Mouse (Mus musculus) myocyte (in vitro differentiated cells): ENCODE measurements at regions not wholly inside any gene's neighbourhood (a gene's known extent, or its start where the extent isn't known, plus 50 kb on each side); places are given as distances from the start of the nearest gene placed in this dataset.

Experiments used
- H3K27me3 ChIP-seq: one replicate; pipeline ENCODE4 v1.6.1; 2011; ENCODE audit not compliant: control insufficient read depth, insufficient read depth, insufficient read length
- H3K36me3 ChIP-seq: one replicate; pipeline ENCODE4 v1.6.1; 2011; ENCODE audit not compliant: control insufficient read depth, insufficient read depth
- H3K4me2 ChIP-seq: one replicate; pipeline ENCODE4 v1.6.1; 2011; ENCODE audit warnings: low read depth, control low read depth
- H3K4me3 ChIP-seq: one replicate; pipeline ENCODE4 v1.5.1; 2011; ENCODE audit warnings: mild to moderate bottlenecking, control low read depth, moderate library complexity
- H3K79me2 ChIP-seq: one replicate; pipeline ENCODE4 v1.6.1; 2011; ENCODE audit not compliant: control insufficient read depth, insufficient read depth
- H3ac ChIP-seq: one replicate; pipeline ENCODE4 v1.6.1; 2011; ENCODE audit not compliant: control insufficient read depth, insufficient read length
- CEBPB ChIP-seq: IDR thresholded peaks from 2 replicates; pipeline ENCODE4 v1.6.1; 2011; ENCODE audit warnings: mild to moderate bottlenecking, moderate library complexity; ENCODE audit not compliant: poor library complexity, insufficient read depth, severe bottlenecking
- E2F4 ChIP-seq: IDR thresholded peaks from one replicate; pipeline ENCODE4 v1.6.1; 2011; ENCODE audit warnings: mild to moderate bottlenecking, control low read depth, moderate library complexity; ENCODE audit not compliant: insufficient read depth
- MAX ChIP-seq: IDR thresholded peaks from one replicate; pipeline ENCODE4 v1.6.1; 2011; ENCODE audit warnings: low read depth, mild to moderate bottlenecking, control low read depth
- MYOD1 ChIP-seq, 3 experiments: IDR thresholded peaks; one replicate each; pipeline ENCODE4 v1.6.1; 2011; ENCODE audit warnings: control low read depth in 2 of 3, low read depth in 2 of 3, mild to moderate bottlenecking in 2 of 3, moderate library complexity in 1 of 3; ENCODE audit not compliant: insufficient read length in 2 of 3, control insufficient read depth in 1 of 3
- MYOG ChIP-seq, 3 experiments: IDR thresholded peaks; one replicate each; pipeline ENCODE4 v1.6.1; 2011; ENCODE audit warnings: control low read depth in 2 of 3, low read depth in 2 of 3, mild to moderate bottlenecking in 2 of 3; ENCODE audit not compliant: insufficient read length in 2 of 3, control insufficient read depth in 1 of 3, insufficient read depth in 1 of 3
- POLR2A ChIP-seq: IDR thresholded peaks from one replicate; pipeline ENCODE4 v1.6.1; 2011; ENCODE audit warnings: low read depth, mild to moderate bottlenecking, control low read depth, moderate library complexity; ENCODE audit not compliant: insufficient read length
- POLR2AphosphoS2 ChIP-seq: IDR thresholded peaks from one replicate; pipeline ENCODE4 v1.6.1; 2011; ENCODE audit warnings: low read depth, control low read depth; ENCODE audit not compliant: insufficient read length
- REST ChIP-seq: IDR thresholded peaks from one replicate; pipeline ENCODE4 v1.6.1; 2011; ENCODE audit warnings: mild to moderate bottlenecking, control low read depth, moderate library complexity; ENCODE audit not compliant: insufficient read depth, insufficient read length
- SRF ChIP-seq: IDR thresholded peaks from one replicate; pipeline ENCODE4 v1.6.1; 2011; ENCODE audit warnings: low read depth; ENCODE audit not compliant: control insufficient read depth, insufficient read length
- TCF12 ChIP-seq: IDR thresholded peaks from one replicate; pipeline ENCODE4 v1.6.1; 2011; ENCODE audit warnings: mild to moderate bottlenecking, control low read depth; ENCODE audit not compliant: poor library complexity, insufficient read depth, severe bottlenecking
- TCF3 ChIP-seq: IDR thresholded peaks from one replicate; pipeline ENCODE4 v1.6.1; 2011; ENCODE audit warnings: low read depth, control low read depth; ENCODE audit not compliant: insufficient read length
- USF1 ChIP-seq: IDR thresholded peaks from one replicate; pipeline ENCODE4 v1.6.1; 2011; ENCODE audit warnings: low read depth, mild to moderate bottlenecking, control low read depth, moderate library complexity

- peak overlapping the region; percentile 30 for H3K4me2 ChIP-seq
Observed at GRCm38 (mm10) chr13:44282731-44283571, 446.3 kb upstream of the Jarid2 start.

GRCm38 (mm10) chr13:44285881-44286280 is 443.4 kb upstream of the Jarid2 start:
- Histone ChIP-seq H3K4me3 (no peak overlapping the region), H3ac (no peak overlapping the region), H3K27me3 (no peaks in the 10 kb centered on the region), H3K79me2 (no peaks in the 10 kb centered on the region), H3K36me3 (no peaks in the 10 kb centered on the region), H3K4me2 (no peak overlapping the region)
- TF ChIP-seq TCF12 (no peak), POLR2AphosphoS2 (no peak), REST (no peak), SRF (no peak), E2F4 (no peak), MAX (no peak), CEBPB (no peak), POLR2A (no peak), USF1 (no peak), MYOG (IDR thresholded peaks at IDR 0.05; ENCODE audit: control insufficient read depth in 1 of 3, insufficient read depth in 1 of 3, insufficient read length in 2 of 3, low read depth in 2 of 3) (no peak), TCF3 (no peak)

More at GRCm38 (mm10) chr13:44282731-44283571, 446.3 kb upstream of the Jarid2 start:
- Histone ChIP-seq H3ac (no peak overlapping the region), H3K36me3 (no peaks in the 10 kb centered on the region), H3K27me3 (no peaks in the 10 kb centered on the region), H3K79me2 (no peaks in the 10 kb centered on the region), H3K4me3 (no peak overlapping the region)
- peak in 1 of 3 experiments; percentile 53 for TF ChIP-seq MYOD1 (IDR thresholded peaks at IDR 0.05; ENCODE audit: control insufficient read depth in 1 of 3, insufficient read length in 2 of 3, low read depth in 2 of 3)
- no peak for TF ChIP-seq SRF
- no peak for TF ChIP-seq TCF3

- Histone ChIP-seq H3ac (no peak overlapping the region), H3K79me2 (no peaks in the 10 kb centered on the region), H3K36me3 (no peaks in the 10 kb centered on the region), H3K4me2 (no peak overlapping the region), H3K4me3 (no peak overlapping the region), H3K27me3 (no peaks in the 10 kb centered on the region)
- TF ChIP-seq MYOD1 (IDR thresholded peaks at IDR 0.05; ENCODE audit: control insufficient read depth in 1 of 3, insufficient read length in 2 of 3, low read depth in 2 of 3) (no peak), CEBPB (no peak), E2F4 (no peak), REST (no peak), POLR2A (no peak), USF1 (no peak)
Observed at GRCm38 (mm10) chr13:44290199-44290598, 439.1 kb upstream of the Jarid2 start.

GRCm38 (mm10) chr13:44292476-44293056 is 436.7 kb upstream of the Jarid2 start:
- Histone ChIP-seq H3K27me3 (no peaks in the 10 kb centered on the region), H3K79me2 (no peaks in the 10 kb centered on the region), H3ac (no peak overlapping the region), H3K4me3 (no peak overlapping the region), H3K36me3 (no peaks in the 10 kb centered on the region), H3K4me2 (no peak overlapping the region)
- TF ChIP-seq SRF (no peak), POLR2A (no peak), E2F4 (no peak), MAX (no peak), TCF3 (no peak)

- Histone ChIP-seq H3K4me3 (no peak overlapping the region), H3K36me3 (no peaks in the 10 kb centered on the region), H3ac (no peak overlapping the region), H3K27me3 (no peaks in the 10 kb centered on the region), H3K79me2 (no peaks in the 10 kb centered on the region), H3K4me2 (no peak overlapping the region)
- TF ChIP-seq TCF12 (no peak), POLR2AphosphoS2 (no peak), E2F4 (no peak), REST (no peak), USF1 (no peak), CEBPB (no peak), TCF3 (no peak), POLR2A (no peak), MYOD1 (IDR thresholded peaks at IDR 0.05; ENCODE audit: control insufficient read depth in 1 of 3, insufficient read length in 2 of 3, low read depth in 2 of 3) (no peak), MAX (no peak), MYOG (IDR thresholded peaks at IDR 0.05; ENCODE audit: control insufficient read depth in 1 of 3, insufficient read depth in 1 of 3, insufficient read length in 2 of 3, low read depth in 2 of 3) (no peak), SRF (no peak)
Observed at GRCm38 (mm10) chr13:44293736-44294416, 435.4 kb upstream of the Jarid2 start.
